Mouse (Mus musculus): ENCODE data around the gene Ptpn21.

Gene Ptpn21

GRCm38 (mm10) chr12:98721030-98721429, 16.2 kb downstream of the Ptpn21 start:
- no peak for DNase-seq

- DNase-seq: no peak
Observed at GRCm38 (mm10) chr12:98720628-98721027, 16.6 kb downstream of the Ptpn21 start.

- DNase-seq: no peak
Observed at GRCm38 (mm10) chr12:98716142-98716541, 21.1 kb downstream of the Ptpn21 start.

- no peak for DNase-seq
Observed at GRCm38 (mm10) chr12:98714757-98715156, 22.4 kb downstream of the Ptpn21 start.

GRCm38 (mm10) chr12:98713621-98714103, 23.5 kb downstream of the Ptpn21 start:
- no peak for DNase-seq

GRCm38 (mm10) chr12:98712819-98713218, 24.4 kb downstream of the Ptpn21 start:
- DNase-seq: no peak

- DNase-seq: no peak
Observed at GRCm38 (mm10) chr12:98703961-98704360, 33.2 kb downstream of the Ptpn21 start.

GRCm38 (mm10) chr12:98703554-98703953, 33.7 kb downstream of the Ptpn21 start:
- no peak for DNase-seq

- peak; percentile 18 for DNase-seq
Observed at GRCm38 (mm10) chr12:98701564-98701963, 35.6 kb downstream of the Ptpn21 start.

GRCm38 (mm10) chr12:98697202-98697601, 40.0 kb downstream of the Ptpn21 start:
- no peak for DNase-seq

GRCm38 (mm10) chr12:98690230-98690629, 47.0 kb downstream of the Ptpn21 start:
- no peak for DNase-seq

- DNase-seq: no peak
Observed at GRCm38 (mm10) chr12:98683574-98683973, 53.6 kb downstream of the Ptpn21 start.

GRCm38 (mm10) chr12:98683171-98683570, 54.0 kb downstream of the Ptpn21 start:
- DNase-seq: no peak

- DNase-seq: no peak
Observed at GRCm38 (mm10) chr12:98682196-98682595, 55.0 kb downstream of the Ptpn21 start.

GRCm38 (mm10) chr12:98679906-98680305, 57.3 kb downstream of the Ptpn21 start:
- DNase-seq: no peak

GRCm38 (mm10) chr12:98677336-98677735, 59.9 kb downstream of the Ptpn21 start:
- no peak for DNase-seq

- DNase-seq: no peak
Observed at GRCm38 (mm10) chr12:98676861-98677260, 60.3 kb downstream of the Ptpn21 start.

- DNase-seq: peak; percentile 70
Observed at GRCm38 (mm10) chr12:98674627-98675143, 62.5 kb downstream of the Ptpn21 start.

GRCm38 (mm10) chr12:98673879-98674278, 63.3 kb downstream of the Ptpn21 start:
- no peak for DNase-seq

- no peak for DNase-seq
Observed at GRCm38 (mm10) chr12:98670429-98670828, 66.8 kb downstream of the Ptpn21 start.

- DNase-seq: no peak
Observed at GRCm38 (mm10) chr12:98669864-98670263, 67.3 kb downstream of the Ptpn21 start.

- no peak for DNase-seq
Observed at GRCm38 (mm10) chr12:98669086-98669485, 68.1 kb downstream of the Ptpn21 start.

- peak; percentile 84 for DNase-seq
Observed at GRCm38 (mm10) chr12:98668132-98668814, 68.9 kb downstream of the Ptpn21 start.

- DNase-seq: no peak
Observed at GRCm38 (mm10) chr12:98662617-98663016, 74.6 kb downstream of the Ptpn21 start.

- DNase-seq: no peak
Observed at GRCm38 (mm10) chr12:98656873-98657272, 80.3 kb downstream of the Ptpn21 start.
